Mouse (Mus musculus) liver, embryonic 15.5 days (tissue): ENCODE measurements around the gene Apold1. TPM values are rescaled to one million over a fixed set of nuclear protein-coding genes. Genes with fewer than 3 reads are reported as not detected.
A peak's percentile ranks its signal among the peaks of the same experiment; 100 is the strongest.

Experiments
- ATAC-seq: fragments of 200-750 bp; cut with Nextera tagmentation; 2 replicates; pipeline ENCODE4 v1.8.0; 2017; ENCODE audit warnings: moderate number of reproducible peaks, mild to moderate bottlenecking, moderate library complexity; ENCODE audit not compliant: insufficient read depth
- H3K27ac ChIP-seq: fragments of 300-500 bp; sonication (generic); replicated peaks from 2 replicates; pipeline ENCODE4 v1.5.1; 2015; ENCODE audit warnings: mild to moderate bottlenecking, inconsistent platforms
- H3K27me3 ChIP-seq: fragments of 300-500 bp; sonication (generic); 2 replicates; pipeline ENCODE4 v1.6.1; 2015; ENCODE audit warnings: mild to moderate bottlenecking, inconsistent platforms
- H3K36me3 ChIP-seq: fragments of 300-500 bp; sonication (generic); replicated peaks from 2 replicates; pipeline ENCODE4 v1.6.1; 2015; ENCODE audit warnings: moderate library complexity, mild to moderate bottlenecking, inconsistent platforms
- H3K4me1 ChIP-seq: fragments of 300-500 bp; sonication (generic); replicated peaks from 2 replicates; pipeline ENCODE4 v1.6.1; 2015; ENCODE audit warnings: inconsistent platforms
- H3K4me2 ChIP-seq: fragments of 300-500 bp; sonication (generic); 2 replicates; pipeline ENCODE4 v1.6.1; 2015; ENCODE audit warnings: moderate library complexity, mild to moderate bottlenecking, inconsistent platforms
- H3K4me3 ChIP-seq: fragments of 300-500 bp; sonication (generic); replicated peaks from 2 replicates; pipeline ENCODE4 v1.5.1; 2015; ENCODE audit warnings: mild to moderate bottlenecking, inconsistent platforms
- H3K9ac ChIP-seq: fragments of 300-500 bp; sonication (generic); 2 replicates; pipeline ENCODE4 v1.6.1; 2015; ENCODE audit warnings: moderate library complexity, mild to moderate bottlenecking, inconsistent platforms
- H3K9me3 ChIP-seq: fragments of 300-500 bp; sonication (generic); replicated peaks from 2 replicates; pipeline ENCODE4 v1.6.1; 2016; ENCODE audit warnings: inconsistent platforms
- WGBS: fragments of 180-500 bp; shearing (Covaris S2); methylation state at CpG from one replicate; pipeline ENCODE4 v1.1.7; 2015; ENCODE audit warnings: mixed read lengths; ENCODE audit not compliant: insufficient replicate concordance; 5-methylcytosine and 5-hydroxymethylcytosine counted together
- polyA plus RNA-seq: library from polyadenylated mRNA; unstranded; fragments of >200 nt; fragmentation: Nextera tagmentation; extraction: Ambion mirVana; gene quantifications from 2 replicates; pipeline ENCODE4 v1.2.1, GENCODE M21; 2015

Gene Apold1
- polyA plus RNA-seq, 1 experiment from 2014 or later, result 2.8 TPM

DNA sequence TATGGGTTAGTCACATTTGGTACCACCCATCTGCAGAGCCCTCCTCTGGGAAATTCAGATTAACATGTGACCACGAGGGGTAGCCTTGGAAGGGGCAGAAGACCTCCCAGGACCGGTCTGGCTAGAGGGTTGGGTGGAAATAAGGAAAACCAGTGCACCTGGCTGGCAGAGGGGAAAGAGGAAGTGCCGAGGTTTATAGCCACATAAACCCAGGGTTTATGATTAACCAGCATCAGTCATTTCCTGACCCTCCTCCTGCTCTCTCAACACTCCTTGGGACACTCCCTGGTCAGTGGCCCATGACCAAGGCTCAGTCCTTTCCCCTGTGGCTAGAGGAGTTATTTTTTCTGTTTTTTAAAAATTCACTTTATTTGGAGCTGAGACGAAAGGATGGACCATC lies 47.7 kb downstream of the Apold1 start:
- H3K9me3 ChIP-seq, result no peaks in the 10 kb centered on the region
- H3K4me3 ChIP-seq, result no peak overlapping the region
- no peaks in the 10 kb centered on the region for H3K27me3 ChIP-seq
- WGBS, result 29% methylated on average over 4 of the region's 4 CpGs
- no peak overlapping the region for H3K27ac ChIP-seq
- H3K9ac ChIP-seq, result no peak overlapping the region
- no peaks in the 10 kb centered on the region for H3K4me1 ChIP-seq
- H3K36me3 ChIP-seq, result peaks cover under 1% of the 10 kb centered on the region
- ATAC-seq, result 0 out of 2 replicates have a peak, but pooled peaks have one; percentile 22
- H3K4me2 ChIP-seq, result no peak overlapping the region

Other genes with a start within 250 kb of the Apold1 start
- gene Dusp16, start 189.1 kb upstream of the Apold1 start, polyA plus RNA-seq, result 5.1 TPM in 2 replicates
- gene Crebl2, start 151.6 kb upstream of the Apold1 start, polyA plus RNA-seq, result 2.1 and 2.4 TPM in 2 replicates
- gene Gpr19, start 83.1 kb upstream of the Apold1 start, polyA plus RNA-seq, result 5.6 and 5.7 TPM in 2 replicates
- gene Cdkn1b, start 61.3 kb upstream of the Apold1 start, polyA plus RNA-seq, result 13.3 and 14.1 TPM in 2 replicates
- gene Ddx47, start 29.9 kb downstream of the Apold1 start, polyA plus RNA-seq, result 53.0 and 54.6 TPM in 2 replicates
- 0.09 and 0.17 TPM in 2 replicates for gene Gprc5a, start 83.9 kb downstream of the Apold1 start, polyA plus RNA-seq
- gene Gprc5d, start 136.6 kb downstream of the Apold1 start, polyA plus RNA-seq, result 0.08 and 0.15 TPM in 2 replicates
- 30.3 and 34.4 TPM in 2 replicates for gene Fam234b, start 216.3 kb downstream of the Apold1 start, polyA plus RNA-seq
- gene Hebp1, start 216.3 kb downstream of the Apold1 start, polyA plus RNA-seq, result 116 and 117 TPM in 2 replicates